ENCODE assay signal across 9 mouse cellular contexts in the genomic region with DNA sequence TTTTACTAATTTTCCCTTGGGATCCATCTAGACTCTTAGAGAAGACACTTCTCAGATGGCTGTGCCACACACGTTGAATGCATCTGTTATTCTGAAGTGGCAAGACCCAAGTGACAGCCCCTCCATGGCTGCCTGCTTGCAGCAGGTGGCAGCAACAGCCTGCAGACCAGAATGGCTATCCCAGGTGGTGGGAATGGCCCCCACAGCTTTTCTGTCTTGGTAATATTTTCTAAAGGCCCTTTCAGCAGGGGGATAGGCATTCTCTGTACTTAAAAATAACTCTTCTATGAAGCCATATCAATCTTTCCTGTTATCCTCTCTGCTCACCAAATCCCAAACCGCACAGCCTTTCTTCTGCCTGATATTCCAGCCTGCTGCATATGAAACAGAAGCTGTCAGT. TPM values are rescaled to one million over a fixed set of nuclear protein-coding genes. Genes with fewer than 3 reads are reported as not detected.
A peak's percentile ranks its signal among the peaks of the same experiment; 100 is the strongest.
DNase-seq lines count a peak whose midpoint lies in the region; ATAC-seq lines count a peak whose summit lies in the region.
"Had no signal": no experiment of that assay in that cellular context is flagged by ENCODE, and none has a peak within 500 bp of the region (broad histone marks: within the 10 kb centered on the region; RNA-seq: fewer than 3 reads in every experiment).

No protein-coding gene starts in this region.

- no peak overlapping the region for H3K27ac ChIP-seq in neural tube, embryonic 11.5 days (ENCODE audit: low read depth, low read length)

- no peaks in the 10 kb centered on the region for H3K36me3 ChIP-seq in neural tube, embryonic 11.5 days (ENCODE audit: control insufficient read depth, insufficient read depth, low read length)

- ATAC-seq in frontal cortex, adult (ENCODE audit: low TSS enrichment), result peak; percentile 86
- 0 out of 2 replicates have a peak, but pooled peaks have one; percentile 50 for ATAC-seq in neural tube, embryonic 11.5 days (ENCODE audit: insufficient read depth, low FRiP score, low TSS enrichment)
- ATAC-seq in erythroid progenitor cell, adult 5-6 weeks (replicated peaks; ENCODE audit: low FRiP score, poor library complexity, severe bottlenecking), result no peak

- no peaks in the 10 kb centered on the region for H3K9me3 ChIP-seq in neural tube, embryonic 11.5 days (ENCODE audit: control insufficient read depth, low read length)

- H3K27me3 ChIP-seq in neural tube, embryonic 11.5 days (ENCODE audit: control insufficient read depth, insufficient read depth, low read length), result no peaks in the 10 kb centered on the region

- DNase-seq in gastrocnemius, postnatal 10 days, result peak; percentile 32
- DNase-seq in gastrocnemius, postnatal 36 days, result no peak
- peak; percentile 27 for DNase-seq in ovary, postnatal 36 days (ENCODE audit: low spot score)
- no peak for DNase-seq in ovary, adult 18-20 months (ENCODE audit: low spot score)
- peak; percentile 19 for DNase-seq in layer of hippocampus, postnatal 36 days
- DNase-seq in neural tube, embryonic 11.5 days (ENCODE audit: low spot score), result peak; percentile 44

- no peak overlapping the region for H3K4me2 ChIP-seq in neural tube, embryonic 11.5 days (ENCODE audit: low read depth)

- WGBS in neural tube, embryonic 11.5 days, result 40% methylated on average over 2 of the region's 2 CpGs

- H3K9ac ChIP-seq in neural tube, embryonic 11.5 days (ENCODE audit: low read length), result no peak overlapping the region

- H3K4me3 ChIP-seq in neural tube, embryonic 11.5 days (ENCODE audit: low read depth, low read length), result no peak overlapping the region

- no peaks in the 10 kb centered on the region for H3K4me1 ChIP-seq in neural tube, embryonic 11.5 days (ENCODE audit: control insufficient read depth, insufficient read depth, low read length)

- intact Hi-C loops in gastrocnemius, postnatal 36 days (cut with DNase I), result no loop called here

RNA-seq across cellular contexts. Expression of a gene that starts 1.4 kb away (rescaled TPM):
- not detected for total RNA-seq in gastrocnemius, postnatal 10 days (2021)
- not detected for total RNA-seq in gastrocnemius, postnatal 36 days (2021)
- not detected for total RNA-seq in layer of hippocampus, postnatal 36 days (2021)
- polyA plus RNA-seq in neural tube, embryonic 11.5 days (2014; fragmentation: Nextera tagmentation; extraction: Ambion mirVana), result 0.11 and 0.24 TPM in 2 replicates
- 0.42 and 2.9 TPM in 2 replicates for total RNA-seq in erythroid progenitor cell, adult 5-6 weeks (2015; ENCODE audit: low replicate concordance)
- total RNA-seq in erythroid progenitor cell, adult 5-6 weeks (2017; ENCODE audit: low replicate concordance), result 1.4 and 4.2 TPM in 2 replicates

RNA-seq across cellular contexts. Expression of a gene that starts 33.5 kb away (rescaled TPM):
- total RNA-seq in gastrocnemius, postnatal 10 days (2021), result 10 to 100 TPM; 20.9 to 23.2 TPM
- total RNA-seq in gastrocnemius, postnatal 36 days (2021), result 10 to 100 TPM; 12.5 to 17.5 TPM
- total RNA-seq in layer of hippocampus, postnatal 36 days (2021), result 10 to 100 TPM; 13.6 to 16.4 TPM
- 1.8 and 3.1 TPM in 2 replicates for polyA plus RNA-seq in neural tube, embryonic 11.5 days (2014; fragmentation: Nextera tagmentation; extraction: Ambion mirVana)
- not detected in 2 replicates for total RNA-seq in erythroid progenitor cell, adult 5-6 weeks (2015; ENCODE audit: low replicate concordance)
- 0.77 and 1.8 TPM in 2 replicates for total RNA-seq in erythroid progenitor cell, adult 5-6 weeks (2017; ENCODE audit: low replicate concordance)
- total RNA-seq: neutrophil, adult 5-6 weeks had no signal

Comparison
In these comparisons a context has a peak if more than half of its experiments do, and no peak if none do; other contexts are left out.
1. DNase-seq: peak in gastrocnemius, postnatal 10 days (single experiment), ovary, postnatal 36 days (single experiment), layer of hippocampus, postnatal 36 days (2 of 2) and neural tube, embryonic 11.5 days (single experiment); none in gastrocnemius, postnatal 36 days (0 of 2) and ovary, adult 18-20 months (single experiment).
2. RNA of a gene that starts 33.5 kb away (total RNA-seq): 20.9 to 23.2 TPM in gastrocnemius, postnatal 10 days, 12.5 to 17.5 TPM in gastrocnemius, postnatal 36 days and 13.6 to 16.4 TPM in layer of hippocampus, postnatal 36 days; 0.77 to 1.8 TPM in erythroid progenitor cell, adult 5-6 weeks; every median in the first group is over 4 times any median in the second.